ENCODE assay signal across 16 mouse cellular contexts in genomic region chr16:45088842-45089241, GRCm38 (mm10).
"Had no signal": no experiment of that assay in that cellular context is flagged by ENCODE, and none has a peak within 500 bp of the region (broad histone marks: within the 10 kb centered on the region; RNA-seq: fewer than 3 reads in every experiment).

No protein-coding gene starts in this region.

- H3K9me3 ChIP-seq: limb, embryonic 12.5 days; limb, embryonic 15.5 days; lung, embryonic 15.5 days had no signal

- H3K4me2 ChIP-seq: limb, embryonic 12.5 days; limb, embryonic 15.5 days; liver, embryonic 11.5 days; lung, embryonic 15.5 days; midbrain, embryonic 11.5 days had no signal

- H3K36me3 ChIP-seq: limb, embryonic 12.5 days; limb, embryonic 15.5 days; lung, embryonic 15.5 days had no signal

- H3K27me3 ChIP-seq: limb, embryonic 12.5 days; limb, embryonic 15.5 days; lung, embryonic 15.5 days had no signal

- DNase-seq: kidney, adult 9 months; kidney, postnatal 14 days; kidney, postnatal 4 days; left cerebral cortex, postnatal 4 days; liver, postnatal 0 days; lung, postnatal 10 days; lung, postnatal 4 days; midbrain, embryonic 14.5 days; thymus, adult 2 months; thymus, postnatal 14 days had no signal

- H3K9ac ChIP-seq: limb, embryonic 12.5 days; limb, embryonic 15.5 days; liver, embryonic 14.5 days; liver, postnatal 0 days; lung, embryonic 15.5 days had no signal

- H3K27ac ChIP-seq: limb, embryonic 12.5 days; limb, embryonic 15.5 days; liver, embryonic 14.5 days; lung, embryonic 15.5 days had no signal

- ATAC-seq: liver, postnatal 0 days had no signal

- H3K4me3 ChIP-seq: limb, embryonic 12.5 days; limb, embryonic 15.5 days; lung, embryonic 15.5 days had no signal
